Mouse (Mus musculus) T-helper 2 cell (primary cell): ENCODE data around the gene Fbxl17.

Experiments
- in situ Hi-C: fragments of 300-600 bp; cut with MboI, MseI; formaldehyde crosslinking; loops from one replicate; pipeline ENCODE4 v1.15.1; 2025; ENCODE audit warnings: high pct_unique_total_duplicates

The Fbxl17 gene

GRCm38 (mm10) chr17:63462512-63462911, 37.3 kb downstream of the Fbxl17 start:
- in situ Hi-C loops = no loop called here

GRCm38 (mm10) chr17:63459712-63460495, 39.9 kb downstream of the Fbxl17 start:
- in situ Hi-C loops = no loop called here

GRCm38 (mm10) chr17:63458052-63458451, 41.8 kb downstream of the Fbxl17 start:
- in situ Hi-C loops = no loop called here

- in situ Hi-C loops = no loop called here
These were observed 48.4 kb downstream of the Fbxl17 start for GRCm38 (mm10) chr17:63451311-63452006.

- in situ Hi-C loops = no loop called here
These were observed 52.1 kb downstream of the Fbxl17 start for GRCm38 (mm10) chr17:63447691-63448090.

DNA sequence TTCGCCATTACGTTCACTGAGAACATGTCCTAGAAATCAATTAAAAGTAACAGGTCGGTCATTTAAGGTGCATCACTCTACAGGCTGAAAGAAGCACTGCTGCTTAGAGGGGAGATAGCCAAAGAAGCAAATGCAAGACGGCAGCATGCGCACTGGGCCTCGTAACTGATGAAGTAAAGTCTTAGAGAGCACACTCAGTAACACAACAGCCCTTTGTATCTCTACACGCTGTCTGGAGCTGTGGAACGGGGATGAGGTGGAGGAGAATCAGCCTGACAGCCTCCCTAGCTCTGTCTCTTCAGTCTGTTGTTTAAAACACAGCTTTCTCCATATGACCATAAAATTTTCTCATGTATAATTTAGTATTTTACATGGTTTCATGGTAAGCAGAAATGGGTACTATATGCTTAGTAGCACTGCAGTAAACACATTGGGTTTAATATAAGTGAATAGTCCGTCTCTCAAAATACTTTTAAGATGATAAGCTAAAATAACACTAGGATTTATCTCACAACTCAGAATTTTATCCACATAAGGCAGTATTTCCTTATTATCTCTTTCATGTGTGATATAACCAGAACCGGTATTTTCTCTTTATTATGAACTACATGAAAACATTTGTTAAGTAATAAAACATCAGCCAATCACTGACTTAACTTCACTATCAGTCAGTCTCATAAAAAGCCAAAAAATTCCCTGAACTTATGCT, 52.7 kb downstream of the Fbxl17 start:
- in situ Hi-C loops = no loop called here

DNA sequence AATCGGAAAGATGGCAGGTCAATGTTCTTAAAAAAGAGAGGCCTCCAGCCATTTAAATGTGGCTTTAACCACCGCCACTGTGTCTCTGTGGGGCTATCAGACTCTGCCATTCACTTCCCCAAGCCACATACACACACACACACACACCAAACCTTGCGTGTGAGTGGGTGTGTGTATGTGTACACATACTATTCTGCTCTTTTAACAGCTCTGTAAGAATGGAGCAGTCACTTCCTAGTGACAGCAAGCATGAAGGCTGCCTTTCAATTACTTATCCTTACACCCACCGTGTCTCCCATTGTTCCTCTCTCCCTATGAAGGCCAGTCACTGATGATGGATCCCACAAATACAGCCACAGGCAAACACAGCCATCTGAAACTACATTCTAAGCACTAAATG, 54.6 kb downstream of the Fbxl17 start:
- in situ Hi-C loops = no loop called here

DNA sequence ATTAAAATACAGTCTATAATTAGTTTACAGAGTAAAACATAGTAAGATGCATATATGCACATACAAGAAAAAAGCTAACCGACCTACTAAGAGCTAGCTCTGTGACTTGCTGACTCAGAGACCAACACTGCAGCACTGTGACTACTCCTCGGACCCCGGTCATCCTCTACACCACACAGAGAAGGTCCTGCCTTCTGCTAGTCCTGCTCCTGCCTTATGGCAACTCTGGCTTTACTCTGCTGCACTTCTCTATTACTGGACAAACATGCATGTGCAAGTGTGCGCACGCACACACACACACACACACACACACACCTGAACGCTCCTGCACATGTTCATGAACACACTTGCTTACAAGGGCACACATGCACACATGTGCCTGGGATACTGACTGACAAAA, 62.4 kb downstream of the Fbxl17 start:
- in situ Hi-C loops = no loop called here

DNA sequence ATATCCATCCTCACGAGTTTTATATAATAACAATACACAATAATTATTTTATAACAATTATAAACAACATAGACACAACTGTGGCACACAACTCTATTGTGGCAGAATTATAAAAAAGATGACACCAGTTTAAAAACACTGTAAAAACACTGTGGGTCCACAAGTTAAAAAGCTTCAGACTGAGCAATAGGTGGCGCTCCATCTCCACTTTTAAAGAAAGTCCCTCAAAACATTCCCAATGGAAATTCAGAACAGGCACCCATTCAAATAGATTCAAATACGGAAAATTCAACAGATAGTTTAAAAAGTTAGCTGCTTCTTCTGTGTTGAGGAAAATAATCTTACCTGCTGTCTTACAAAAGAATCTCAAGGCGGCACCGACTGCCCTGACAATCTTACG, 65.7 kb downstream of the Fbxl17 start:
- in situ Hi-C loops = no loop called here

DNA sequence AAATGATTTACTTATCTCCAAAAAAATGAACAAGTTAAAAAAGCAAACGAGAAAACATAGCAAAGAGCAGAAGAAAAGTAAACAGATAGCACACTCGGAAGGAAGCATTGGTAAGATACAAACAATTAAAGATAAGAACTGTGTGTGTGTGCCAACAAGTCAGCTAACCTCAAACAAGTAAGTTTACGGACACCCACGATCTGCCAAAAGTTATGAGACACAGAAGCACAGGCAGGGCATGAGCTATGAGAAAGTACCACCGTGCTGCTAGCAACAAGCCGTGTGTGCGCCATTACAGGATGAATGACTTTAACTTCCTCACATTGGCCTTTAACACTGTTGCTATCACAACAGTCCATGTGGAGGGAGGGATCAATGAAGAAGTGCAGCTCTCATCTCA, 68.2 kb downstream of the Fbxl17 start:
- in situ Hi-C loops = no loop called here

DNA sequence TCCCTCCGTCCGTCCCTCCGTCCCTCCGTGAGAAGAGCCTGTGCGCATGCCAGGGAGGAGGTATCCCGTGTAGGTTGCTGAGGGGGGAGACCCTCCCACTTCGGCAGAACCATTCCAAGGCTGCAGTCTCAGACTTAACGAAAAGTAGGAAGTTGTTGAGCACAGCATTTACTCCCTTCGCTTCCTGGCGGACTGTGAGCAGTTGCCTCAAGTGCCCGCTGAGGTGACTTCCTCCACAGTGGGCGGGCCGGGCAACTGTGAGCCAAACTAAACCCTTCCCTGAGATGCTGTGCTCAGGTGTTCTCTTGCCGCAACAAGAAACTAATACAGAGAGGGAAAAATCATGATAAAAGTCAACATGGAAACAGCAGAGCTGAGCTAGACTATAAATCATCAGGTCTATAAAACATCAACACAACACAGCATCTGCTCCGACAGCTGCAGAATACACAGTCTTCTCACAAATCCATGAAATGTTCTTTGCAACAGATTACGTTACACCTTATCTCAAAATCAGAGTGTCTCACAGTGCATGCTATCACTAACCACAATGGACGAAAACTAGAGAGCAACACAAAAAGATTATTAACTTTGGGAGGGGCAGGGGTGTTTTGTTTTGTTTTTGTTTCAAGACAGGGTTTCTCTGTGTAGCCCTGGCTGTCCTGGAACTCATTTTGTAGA, 69.3 kb downstream of the Fbxl17 start:
- in situ Hi-C loops = no loop called here

- in situ Hi-C loops = no loop called here
These were observed 76.0 kb downstream of the Fbxl17 start for GRCm38 (mm10) chr17:63423851-63424250.

- in situ Hi-C loops = no loop called here
These were observed 77.1 kb downstream of the Fbxl17 start for GRCm38 (mm10) chr17:63422685-63423084.

DNA sequence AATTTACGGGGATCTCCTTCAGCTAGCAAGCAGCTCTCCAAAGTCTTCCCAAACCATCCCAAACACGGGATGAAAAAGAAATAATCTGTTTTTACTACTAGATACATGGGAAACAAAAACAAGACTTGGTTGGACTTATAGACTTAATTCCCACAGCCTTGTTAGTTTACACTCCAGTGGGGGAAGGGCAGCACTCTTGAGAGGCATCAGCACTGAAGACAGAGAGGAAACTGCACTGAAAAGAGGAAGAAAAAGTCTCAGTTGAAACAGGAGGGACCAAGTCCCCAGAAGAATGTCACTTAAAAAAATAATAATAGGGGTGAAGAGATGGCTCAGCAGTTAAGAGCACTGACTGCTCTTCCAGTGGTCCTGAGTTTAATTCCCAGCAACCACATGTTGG, 78.0 kb downstream of the Fbxl17 start:
- in situ Hi-C loops = no loop called here

DNA sequence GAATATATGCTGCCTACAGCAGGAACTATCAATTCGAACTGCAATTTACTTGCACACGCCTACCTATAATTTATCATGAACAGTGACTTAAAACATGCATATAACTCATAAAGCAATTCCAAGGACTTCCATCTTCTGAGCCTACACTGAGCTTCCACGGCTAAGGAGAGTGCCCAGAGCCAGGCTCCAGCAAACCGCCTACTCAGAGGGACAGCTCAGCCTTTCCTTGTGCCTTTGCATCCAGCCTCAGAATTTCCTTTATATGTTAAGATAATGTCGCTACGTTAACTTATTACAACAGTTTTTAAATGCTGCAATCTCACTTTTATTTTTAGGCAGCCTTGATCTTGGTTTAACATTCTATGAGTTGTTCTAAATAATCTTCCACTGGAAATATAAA, 80.3 kb downstream of the Fbxl17 start:
- in situ Hi-C loops = no loop called here

DNA sequence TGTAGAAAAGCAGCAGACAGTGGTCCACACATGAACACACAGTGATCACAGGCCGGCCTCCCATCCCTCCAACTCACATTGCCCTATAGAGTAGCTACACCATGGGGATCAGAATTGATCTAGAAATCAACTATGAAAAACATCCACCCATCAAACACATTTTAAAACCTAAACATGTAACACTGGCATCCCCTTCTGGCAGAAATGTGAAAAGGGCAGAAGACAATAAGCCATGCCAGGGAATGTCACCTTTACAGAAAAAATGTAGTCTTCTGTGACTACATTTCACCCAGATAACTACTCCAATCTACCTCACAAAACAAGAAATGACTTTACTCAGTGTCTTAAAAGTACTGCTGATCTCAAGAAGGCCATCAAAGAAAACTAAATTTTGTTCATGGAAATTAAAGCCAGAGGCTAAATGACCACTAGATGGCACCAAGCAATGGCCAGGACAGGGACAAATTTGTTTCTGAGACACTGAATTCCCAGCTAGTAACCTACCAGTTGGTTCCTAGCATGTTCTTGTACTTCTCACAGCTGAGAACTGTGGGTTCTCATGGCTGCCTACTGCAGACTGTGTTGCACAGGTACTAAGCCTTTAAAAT, 85.7 kb downstream of the Fbxl17 start:
- in situ Hi-C loops = no loop called here

DNA sequence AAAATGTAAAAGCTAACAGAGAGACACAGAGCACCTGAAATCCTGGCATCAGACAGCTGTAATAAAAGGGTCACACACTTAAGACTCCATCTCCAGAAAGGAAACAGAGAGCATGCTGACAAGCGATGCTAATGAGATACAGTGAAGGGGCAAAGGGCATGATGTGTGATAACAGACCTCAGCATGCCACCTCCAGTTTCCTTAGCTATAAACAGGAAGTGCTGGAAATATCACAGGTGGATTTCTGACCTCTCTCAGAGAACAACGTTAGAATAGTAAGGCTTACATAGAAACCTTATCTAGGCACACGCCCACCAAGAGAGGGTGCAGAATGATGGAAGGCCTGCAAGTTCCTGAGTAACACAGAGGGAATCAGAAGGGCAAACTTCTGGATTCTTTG, 88.3 kb downstream of the Fbxl17 start:
- in situ Hi-C loops = no loop called here

DNA sequence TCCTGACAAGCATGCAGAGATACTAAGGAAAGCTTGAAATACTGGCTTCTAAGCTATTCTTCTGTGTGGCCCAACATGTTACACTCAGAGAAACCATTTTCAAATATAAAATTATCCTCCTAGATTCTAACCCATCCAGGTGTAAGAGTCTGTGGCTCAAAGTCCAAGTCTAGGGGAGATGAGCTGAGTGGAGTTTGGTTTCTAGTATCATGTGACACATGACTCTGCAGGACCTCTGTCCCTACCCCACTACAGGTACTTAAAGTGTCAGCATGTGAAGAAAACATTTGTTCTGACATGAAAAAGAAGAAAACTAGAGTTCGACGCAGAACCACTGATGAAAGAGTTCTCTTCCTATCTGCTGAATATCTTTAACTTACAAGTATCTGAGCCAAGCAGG, 89.7 kb downstream of the Fbxl17 start:
- in situ Hi-C loops = no loop called here

DNA sequence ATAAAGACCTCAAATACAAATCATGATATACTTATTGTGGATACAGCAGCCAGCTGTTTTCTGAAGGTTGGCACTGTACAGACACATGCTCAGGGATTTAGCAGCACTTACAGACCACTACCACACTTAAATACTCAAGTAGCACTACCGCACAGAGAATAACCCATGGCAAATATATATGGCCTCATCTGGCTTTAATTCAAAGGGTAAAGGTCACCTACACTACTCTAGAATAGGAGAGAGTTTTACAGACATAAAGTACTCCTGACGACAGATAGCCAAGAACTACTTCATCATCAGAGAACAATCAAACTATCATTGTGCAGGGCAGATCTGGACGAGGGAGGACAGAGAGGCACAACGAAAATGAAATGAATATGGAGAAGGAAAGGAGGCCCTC, 93.9 kb downstream of the Fbxl17 start:
- in situ Hi-C loops = loop anchor here (10.0 kb wide), 1 partner anchor 631 kb away; no protein-coding TSS in a partner anchor

DNA sequence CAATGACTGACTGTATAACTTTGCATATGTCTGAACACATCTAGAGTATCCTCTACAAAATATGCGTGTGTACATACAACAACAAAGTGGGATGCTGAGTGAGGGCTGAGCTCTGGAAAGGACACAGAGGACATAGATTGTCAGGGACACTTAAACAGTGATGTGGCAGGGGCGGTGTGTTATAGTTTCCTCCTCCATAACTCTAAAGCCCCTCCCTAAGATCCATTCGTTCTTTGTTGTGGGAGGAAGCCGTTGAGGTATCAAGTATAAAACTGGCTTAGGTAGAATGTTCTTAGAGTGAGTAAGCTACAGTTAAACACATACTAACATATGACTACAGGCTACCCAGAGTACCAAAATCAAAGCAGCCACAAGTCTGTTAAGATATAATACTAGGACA, 94.3 kb downstream of the Fbxl17 start:
- in situ Hi-C loops = loop anchor here (10.0 kb wide), 1 partner anchor 631 kb away; no protein-coding TSS in a partner anchor

DNA sequence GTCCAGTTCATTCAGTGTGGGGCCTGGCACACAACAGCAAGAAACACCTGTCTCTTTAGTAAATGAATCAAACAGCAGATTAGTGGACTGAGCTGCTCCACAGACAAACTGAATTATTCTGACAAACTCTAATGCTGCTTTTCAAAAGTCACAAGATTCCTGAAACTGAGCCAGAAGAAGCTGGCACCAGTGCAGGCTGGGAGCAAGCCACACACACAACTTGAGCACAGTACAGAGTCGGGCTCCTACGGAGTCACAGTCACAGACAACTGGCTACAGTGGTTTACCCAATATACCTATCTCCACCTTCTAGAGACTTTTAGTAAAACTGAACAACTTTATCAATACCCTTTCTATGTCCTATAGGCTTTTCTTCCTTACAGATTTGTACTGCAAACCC, 94.8 kb downstream of the Fbxl17 start:
- in situ Hi-C loops = loop anchor here (10.0 kb wide), 1 partner anchor 630 kb away; no protein-coding TSS in a partner anchor
